Mouse (Mus musculus) forebrain, embryonic 16.5 days (tissue): ENCODE measurements around the gene Mrap2. TPM values are rescaled to one million over a fixed set of nuclear protein-coding genes. Genes with fewer than 3 reads are reported as not detected.
"Not testable (repeated sequence)": the region's sequence is repeated elsewhere in the genome, so short reads cannot be mapped to it uniquely, and the experiment has no call there.

Source experiments
- ATAC-seq: fragments of 200-750 bp; cut with Nextera tagmentation; 2 replicates; pipeline ENCODE4 v1.8.0; 2017; ENCODE audit warnings: mild to moderate bottlenecking, moderate library complexity
- H3K27ac ChIP-seq: fragments of 300-500 bp; sonication (generic); 2 replicates; pipeline ENCODE4 v1.5.1; 2014; ENCODE audit warnings: low read length, control low read depth
- H3K27me3 ChIP-seq: fragments of 300-500 bp; sonication (generic); replicated peaks from 2 replicates; pipeline ENCODE4 v1.6.1; 2014; ENCODE audit warnings: low read length; ENCODE audit not compliant: control insufficient read depth, insufficient read depth
- H3K36me3 ChIP-seq: fragments of 300-500 bp; sonication (generic); 2 replicates; pipeline ENCODE4 v1.6.1; 2014; ENCODE audit not compliant: control insufficient read depth, insufficient read depth
- H3K4me1 ChIP-seq: fragments of 300-500 bp; sonication (generic); replicated peaks from 2 replicates; pipeline ENCODE4 v1.6.1; 2014; ENCODE audit warnings: low read length; ENCODE audit not compliant: control insufficient read depth, insufficient read depth
- H3K4me2 ChIP-seq: fragments of 300-500 bp; sonication (generic); 2 replicates; pipeline ENCODE4 v1.6.1; 2014; ENCODE audit warnings: mild to moderate bottlenecking, low read length, control low read depth
- H3K4me3 ChIP-seq: fragments of 300-500 bp; sonication (generic); replicated peaks from 2 replicates; pipeline ENCODE4 v1.5.1; 2014; ENCODE audit warnings: mild to moderate bottlenecking, low read length, control low read depth
- H3K9ac ChIP-seq: fragments of 300-500 bp; sonication (generic); replicated peaks from 2 replicates; pipeline ENCODE4 v1.6.1; 2014; ENCODE audit warnings: low read depth, low read length, control low read depth
- H3K9me3 ChIP-seq: fragments of 300-500 bp; sonication (generic); 2 replicates; pipeline ENCODE4 v1.6.1; 2016; ENCODE audit warnings: low read length; ENCODE audit not compliant: control insufficient read depth
- WGBS: fragments of 180-500 bp; shearing (Covaris S2); extraction: QIAGEN DNeasy Blood & Tissue Kit; methylation state at CpG from one replicate; pipeline ENCODE4 v1.1.7; 2014; 5-methylcytosine and 5-hydroxymethylcytosine counted together
- polyA plus RNA-seq: library from polyadenylated mRNA; unstranded; fragments of >200 nt; fragmentation: Nextera tagmentation; extraction: Ambion mirVana; gene quantifications from 2 replicates; pipeline ENCODE4 v1.2.1, GENCODE M21; 2015

Gene Mrap2
- polyA plus RNA-seq = 0.94 and 2.0 TPM in 2 replicates

DNA sequence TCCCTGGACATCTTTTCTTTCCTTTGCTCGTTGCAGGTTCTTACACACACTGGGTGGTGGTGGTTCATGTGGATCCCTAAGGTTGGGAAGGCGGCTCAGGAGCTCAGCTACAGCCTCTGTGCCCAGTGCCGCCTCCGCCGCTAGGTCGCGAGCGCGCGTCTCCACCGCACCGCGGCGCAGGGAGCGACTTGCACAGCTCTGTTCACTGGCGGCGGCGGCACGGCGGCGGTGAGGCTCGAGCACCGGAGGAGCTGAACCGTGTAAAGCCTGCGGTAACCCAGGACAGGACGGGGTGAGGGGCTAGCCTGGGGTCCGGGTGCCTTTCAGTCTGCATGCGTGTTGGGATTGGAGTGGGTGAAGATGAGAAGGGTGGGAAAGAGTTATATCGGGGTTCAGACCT, at the start of gene Mrap2:
Mrap2 (plus strand) TSS at position 201 of the 400 bp plus-strand sequence.
- peaks cover 24% of the 10 kb centered on the region for H3K27me3 ChIP-seq
- no peaks in the 10 kb centered on the region for H3K36me3 ChIP-seq
- no peak within 1 kb of the TSS for H3K27ac ChIP-seq
- H3K4me2 ChIP-seq = peak within 1 kb of the TSS; percentile 74
- H3K4me3 ChIP-seq = peak within 1 kb of the TSS; percentile 45
- peak within 1 kb of the TSS; percentile 43 for H3K9ac ChIP-seq
- ATAC-seq = peak; percentile 97
- no peaks in the 10 kb centered on the region for H3K9me3 ChIP-seq
- peaks cover 12% of the 10 kb centered on the region for H3K4me1 ChIP-seq
- under 1% methylated on average over 29 of the region's 29 CpGs for WGBS

DNA sequence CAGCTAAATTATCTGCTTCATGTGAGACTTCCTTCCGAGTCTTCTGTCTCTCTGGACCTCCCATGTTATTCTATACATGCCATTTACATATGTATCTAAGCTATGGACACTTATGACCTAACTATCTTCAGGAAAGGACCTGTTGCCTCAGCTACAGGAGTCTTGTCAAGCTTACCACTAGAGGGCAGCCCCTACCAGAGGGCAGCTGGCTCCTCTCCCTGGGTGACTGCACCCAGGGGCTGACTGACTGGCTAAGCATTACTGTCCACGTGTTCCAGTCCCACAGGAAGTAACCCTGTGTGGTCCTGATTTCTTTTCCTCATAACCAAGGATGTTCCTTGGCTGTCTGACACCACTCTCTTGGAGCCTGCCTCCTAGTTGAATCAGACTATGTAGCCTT, 46.1 kb upstream of the Mrap2 start:
- H3K4me3 ChIP-seq = no peak overlapping the region
- H3K9me3 ChIP-seq = no peaks in the 10 kb centered on the region
- H3K27me3 ChIP-seq = no peaks in the 10 kb centered on the region
- no peaks in the 10 kb centered on the region for H3K36me3 ChIP-seq
- no peak overlapping the region for H3K27ac ChIP-seq
- no peaks in the 10 kb centered on the region for H3K4me1 ChIP-seq
- ATAC-seq = no peak
- H3K4me2 ChIP-seq = no peak overlapping the region
- 68% methylated on average over 2 of the region's 2 CpGs for WGBS
- no peak overlapping the region for H3K9ac ChIP-seq

- Histone ChIP-seq H3K9ac (no peak overlapping the region), H3K4me3 (no peak overlapping the region), H3K4me2 (no peak overlapping the region), H3K27me3 (no peaks in the 10 kb centered on the region), H3K27ac (peak overlapping the region; percentile 70), H3K36me3 (no peaks in the 10 kb centered on the region), H3K4me1 (peaks cover 8% of the 10 kb centered on the region; the same call in 1 of the 2 replicates), H3K9me3 (no peaks in the 10 kb centered on the region)
- 81% methylated on average over 5 of the region's 5 CpGs for WGBS
- 0 out of 2 replicates have a peak, but pooled peaks have one; percentile 16 for ATAC-seq
Measured at GRCm38 (mm10) chr9:87115019-87115418, 29.1 kb upstream of the Mrap2 start.

DNA sequence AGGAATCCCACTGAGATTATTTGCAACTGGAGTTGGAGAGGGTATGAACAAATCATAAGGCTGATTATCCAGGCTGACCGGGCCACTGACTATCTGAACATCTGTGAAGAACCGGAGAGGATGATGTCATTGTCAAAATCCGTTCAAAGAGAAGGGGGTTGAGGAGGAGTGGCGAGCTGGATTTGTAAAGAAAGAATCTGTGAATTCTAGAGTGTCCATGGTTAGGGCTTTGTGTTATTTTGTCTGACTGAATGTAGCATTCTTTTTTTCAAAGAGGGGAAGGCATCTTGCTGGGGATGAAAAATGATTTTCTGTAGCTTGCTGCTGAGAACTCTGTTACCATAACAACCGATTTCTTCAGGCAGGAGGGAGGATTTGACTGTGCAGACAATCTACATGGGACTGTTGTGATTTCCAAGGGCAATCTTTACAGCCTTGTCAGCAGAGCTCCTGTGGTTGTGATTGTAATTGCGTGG, 28.6 kb upstream of the Mrap2 start:
- ATAC-seq = peak; percentile 89
- H3K9ac ChIP-seq = no peak overlapping the region
- no peak overlapping the region for H3K4me3 ChIP-seq
- H3K36me3 ChIP-seq = no peaks in the 10 kb centered on the region
- H3K4me2 ChIP-seq = peak overlapping the region; percentile 16; the same call in 1 of the 2 replicates
- peak overlapping the region; percentile 70 for H3K27ac ChIP-seq
- 30% methylated on average over 6 of the region's 6 CpGs for WGBS
- no peaks in the 10 kb centered on the region for H3K27me3 ChIP-seq
- H3K4me1 ChIP-seq = peaks cover 8% of the 10 kb centered on the region; the same call in 1 of the 2 replicates
- H3K9me3 ChIP-seq = no peaks in the 10 kb centered on the region

DNA sequence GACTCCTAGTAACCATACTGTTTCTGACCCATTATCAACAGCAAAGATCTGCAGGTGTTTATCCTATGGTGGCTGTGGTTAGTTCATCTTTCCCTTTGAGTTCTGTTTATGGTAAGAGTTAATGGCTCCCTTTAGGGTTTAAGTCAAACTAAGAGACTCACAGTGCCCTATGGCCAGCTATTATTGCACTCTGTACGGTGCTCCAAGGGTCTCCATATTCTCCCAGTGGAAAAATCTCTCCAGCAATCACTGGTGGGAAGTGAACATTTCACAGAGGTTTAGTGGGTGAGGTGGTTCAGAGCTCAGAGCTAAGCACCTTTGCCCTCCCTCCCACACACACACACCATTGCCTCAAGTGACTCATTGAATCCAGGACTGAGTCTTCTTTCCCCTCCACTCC, 28.1 kb upstream of the Mrap2 start:
- H3K36me3 ChIP-seq = no peaks in the 10 kb centered on the region
- no peak overlapping the region for H3K4me3 ChIP-seq
- 88% methylated on average over 1 of the region's 1 CpGs for WGBS
- H3K4me1 ChIP-seq = peaks cover 8% of the 10 kb centered on the region; the same call in 1 of the 2 replicates
- peak overlapping the region; percentile 70 for H3K27ac ChIP-seq
- peak; percentile 21 for ATAC-seq
- no peaks in the 10 kb centered on the region for H3K27me3 ChIP-seq
- no peak overlapping the region for H3K4me2 ChIP-seq
- H3K9ac ChIP-seq = no peak overlapping the region
- no peaks in the 10 kb centered on the region for H3K9me3 ChIP-seq

DNA sequence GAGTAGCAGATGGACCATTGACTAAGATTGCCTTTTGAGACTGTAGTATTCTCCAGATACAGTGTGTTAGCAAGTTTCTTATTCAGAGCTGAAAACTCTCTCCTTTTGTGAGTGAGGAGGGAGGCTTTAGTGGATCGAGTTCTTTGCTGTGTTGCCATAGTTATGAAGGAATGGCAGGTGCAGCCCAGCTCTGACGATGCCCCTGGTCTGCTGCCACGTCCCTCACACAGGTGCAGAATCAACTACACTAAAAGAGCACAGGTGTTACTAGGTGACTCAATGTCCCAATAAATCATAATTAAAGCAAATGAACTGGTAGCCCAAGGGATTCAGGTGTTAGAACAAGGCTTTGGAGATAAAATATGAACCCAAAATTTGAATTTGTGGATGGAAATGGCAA, 25.1 kb upstream of the Mrap2 start:
- H3K36me3 ChIP-seq = no peaks in the 10 kb centered on the region
- no peaks in the 10 kb centered on the region for H3K27me3 ChIP-seq
- H3K4me1 ChIP-seq = peaks cover 8% of the 10 kb centered on the region; the same call in 1 of the 2 replicates
- H3K9ac ChIP-seq = no peak overlapping the region
- no peak overlapping the region for H3K4me2 ChIP-seq
- H3K9me3 ChIP-seq = no peaks in the 10 kb centered on the region
- ATAC-seq = no peak
- no peak overlapping the region for H3K4me3 ChIP-seq
- H3K27ac ChIP-seq = no peak overlapping the region
- WGBS = 54% methylated on average over 3 of the region's 3 CpGs

- no peaks in the 10 kb centered on the region for H3K27me3 ChIP-seq
- no peak overlapping the region for H3K27ac ChIP-seq
- H3K4me1 ChIP-seq = no peaks in the 10 kb centered on the region
- H3K4me2 ChIP-seq = no peak overlapping the region
- no peak overlapping the region for H3K4me3 ChIP-seq
- H3K9me3 ChIP-seq = no peaks in the 10 kb centered on the region
- no peaks in the 10 kb centered on the region for H3K36me3 ChIP-seq
- no peak for ATAC-seq
- WGBS = 61% methylated on average over 9 of the region's 9 CpGs
- H3K9ac ChIP-seq = no peak overlapping the region
Measured at GRCm38 (mm10) chr9:87121956-87122493, 22.1 kb upstream of the Mrap2 start.

- H3K4me1 ChIP-seq, H3K27ac ChIP-seq, H3K9ac ChIP-seq, H3K4me2 ChIP-seq, H3K9me3 ChIP-seq, ATAC-seq, H3K4me3 ChIP-seq, H3K27me3 ChIP-seq, H3K36me3 ChIP-seq: not testable (repeated sequence)
- WGBS = 89% methylated on average over 5 of the region's 6 CpGs
Measured at GRCm38 (mm10) chr9:87127046-87127445, 17.1 kb upstream of the Mrap2 start.

DNA sequence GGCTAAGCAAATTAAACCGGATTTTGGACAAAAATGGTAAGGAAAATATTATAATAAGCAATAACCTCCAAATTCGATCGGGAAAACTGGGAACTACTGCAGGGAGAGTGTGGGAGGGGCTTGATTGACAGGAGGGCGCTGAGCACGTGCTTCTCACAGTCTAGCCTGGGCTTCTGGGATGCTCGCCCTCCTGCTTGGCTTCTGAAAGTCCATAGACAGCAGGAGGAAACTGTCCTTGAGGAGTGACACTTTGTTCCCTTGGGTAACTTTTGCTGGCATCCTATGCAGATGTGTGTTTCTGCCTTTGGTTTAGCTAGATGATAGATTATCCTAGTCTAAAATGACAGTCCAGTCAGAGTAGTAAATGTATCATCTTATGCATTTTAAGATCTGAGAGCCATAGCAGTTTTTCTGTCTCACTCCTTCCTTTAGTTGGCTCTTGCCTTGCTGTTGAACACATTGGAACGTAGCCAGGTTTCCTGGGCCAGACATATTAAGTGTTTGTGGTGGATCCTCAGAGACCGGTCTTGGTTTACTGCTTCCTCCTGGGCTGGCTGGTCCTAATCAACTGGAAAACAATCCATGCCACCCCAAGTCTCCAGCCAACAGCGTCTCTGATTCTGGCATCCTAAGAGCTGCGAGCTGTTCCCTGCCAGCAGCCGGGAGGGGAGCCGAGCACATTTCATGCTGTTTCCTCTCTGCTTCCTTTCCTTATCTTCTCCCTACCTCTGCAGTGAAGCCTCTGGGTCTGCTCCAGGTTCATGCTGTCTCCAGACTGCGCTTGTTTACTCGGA, 8.1 kb upstream of the Mrap2 start:
- 63% methylated on average over 14 of the region's 14 CpGs for WGBS
- peak; percentile 71 for ATAC-seq
- Histone ChIP-seq H3K27ac (no peak overlapping the region), H3K9me3 (no peaks in the 10 kb centered on the region), H3K9ac (no peak overlapping the region), H3K4me1 (no peaks in the 10 kb centered on the region; the same call in 1 of the 2 replicates), H3K4me3 (no peak overlapping the region), H3K36me3 (no peaks in the 10 kb centered on the region), H3K4me2 (no peak overlapping the region), H3K27me3 (no peaks in the 10 kb centered on the region)
